8 mouse cellular contexts compared by ENCODE assay signal in the genomic region with DNA sequence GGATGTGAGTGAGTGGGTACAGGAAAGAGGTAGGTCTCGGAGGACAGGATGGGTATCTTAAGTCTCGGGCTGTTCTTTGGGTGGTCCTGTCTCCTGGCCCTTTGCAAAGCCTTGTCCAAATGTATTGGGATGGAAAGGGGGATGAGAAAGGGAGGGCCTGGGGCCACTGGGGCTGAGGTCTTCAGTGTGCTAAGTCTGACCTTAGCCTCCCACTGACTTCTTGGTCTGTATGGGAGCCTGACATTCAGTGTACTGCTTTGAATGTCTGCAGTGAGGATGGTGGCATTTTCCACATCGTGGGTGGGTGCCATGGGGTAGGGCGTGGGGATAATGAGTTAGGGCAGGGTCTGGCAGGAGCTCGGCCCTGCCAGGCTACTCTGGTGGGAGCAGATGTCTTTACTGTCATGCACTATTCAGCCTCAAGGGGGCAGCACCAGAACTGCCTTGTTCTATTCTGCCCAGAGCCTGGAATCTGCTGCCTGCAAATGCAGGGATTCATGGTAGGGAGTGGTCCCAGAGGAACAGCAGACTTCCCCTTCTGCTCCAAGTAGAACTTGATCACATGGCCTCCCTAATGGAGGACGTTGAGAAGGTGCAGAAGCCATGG. TPM values are rescaled to one million over a fixed set of nuclear protein-coding genes. Genes with fewer than 3 reads are reported as not detected.
DNase-seq lines count a peak whose midpoint lies in the region; ATAC-seq and TF ChIP-seq lines count a peak whose summit lies in the region.
"Had no signal": no experiment of that assay in that cellular context is flagged by ENCODE, and none has a peak within 500 bp of the region (broad histone marks: within the 10 kb centered on the region; RNA-seq: fewer than 3 reads in every experiment).

No protein-coding gene starts in this region.

- no peaks in the 10 kb centered on the region for H3K9me3 ChIP-seq in forebrain, embryonic 13.5 days (replicated peaks)

- H3K4me3 ChIP-seq in forebrain, embryonic 13.5 days: no peak overlapping the region
- H3K4me3 ChIP-seq in left cerebral cortex, adult 2 months: no peak overlapping the region
- H3K4me3 ChIP-seq in small intestine, adult 2 months (ENCODE audit: low read depth, low read length): no peak overlapping the region

- H3K4me2 ChIP-seq in forebrain, embryonic 13.5 days: no peak overlapping the region

- peak; percentile 46 for DNase-seq in Muller cell, postnatal 12 days (ENCODE audit: inconsistent ontology term)
- DNase-seq in c-Kit-negative CD71-positive TER-119-positive erythroid progenitor cells, embryonic 14.5 days (ENCODE audit: low read depth, low spot score): peak; percentile 11
- DNase-seq in induced T-regulatory cell, adult 2 months (ENCODE audit: low read depth): peak; percentile 68
- peak; percentile 65 to 83 for DNase-seq in left cerebral cortex, adult 2 months (ENCODE audit: extremely low spot score in 1 of 2, low spot score in 2 of 2)
- DNase-seq in mesoderm, embryonic 11.5 days (ENCODE audit: low read depth, low spot score): peak; percentile 78

- H3K36me3 ChIP-seq in forebrain, embryonic 13.5 days (ENCODE audit: poor library complexity, severe bottlenecking): no peaks in the 10 kb centered on the region
- H3K36me3 ChIP-seq in small intestine, adult 2 months (ENCODE audit: control insufficient read depth, insufficient read depth, low read length): no peaks in the 10 kb centered on the region; the same call in 1 of the 2 replicates

- no peak overlapping the region for H3K27ac ChIP-seq in forebrain, embryonic 13.5 days
- no peak overlapping the region for H3K27ac ChIP-seq in left cerebral cortex, adult 2 months
- no peak overlapping the region for H3K27ac ChIP-seq in small intestine, adult 2 months (ENCODE audit: insufficient read depth, low read depth, low read length)

- peak; percentile 93 for TF ChIP-seq CTCF in left cerebral cortex, adult 2 months (IDR thresholded peaks at IDR 0.05)
- TF ChIP-seq CTCF in small intestine, adult 2 months (IDR thresholded peaks at IDR 0.05; ENCODE audit: extremely low read depth, insufficient read length, insufficient replicate concordance, low read depth, low read length): peak; percentile 47; the same call in 1 of the 2 replicates

- intact Hi-C loops in left cerebral cortex, adult 2 months (cut with DNase I): loop anchor here (2.0 to 5.0 kb wide), 3 partner anchors 476 to 586 kb away; no protein-coding TSS in a partner anchor

- 0 out of 2 replicates have a peak, but pooled peaks cover 2% of the 10 kb centered on the region for H3K27me3 ChIP-seq in forebrain, embryonic 13.5 days
- no peaks in the 10 kb centered on the region for H3K27me3 ChIP-seq in small intestine, adult 2 months (ENCODE audit: control insufficient read depth, insufficient read depth, low read length)

- H3K9ac ChIP-seq in forebrain, embryonic 13.5 days: no peak overlapping the region

- 40% methylated on average over 6 of the region's 6 CpGs for WGBS in forebrain, embryonic 13.5 days
- WGBS in small intestine, adult 2 months: 43% methylated on average over 6 of the region's 6 CpGs

- no peaks in the 10 kb centered on the region for H3K4me1 ChIP-seq in forebrain, embryonic 13.5 days
- no peaks in the 10 kb centered on the region for H3K4me1 ChIP-seq in small intestine, adult 2 months (ENCODE audit: control insufficient read depth, insufficient read depth, insufficient read length, low read length)

- TF ChIP-seq POLR2A in small intestine, adult 2 months (IDR thresholded peaks at IDR 0.05; ENCODE audit: low read depth, low read length): no peak

- peak; percentile 82 for ATAC-seq in forebrain, embryonic 13.5 days

RNA-seq across cellular contexts. Expression of gene Foxi1, which starts 21.0 kb away (rescaled TPM):
- not detected in 2 replicates for polyA plus RNA-seq in forebrain, embryonic 13.5 days (2015; fragmentation: Nextera tagmentation; extraction: Ambion mirVana)
- total RNA-seq in left cerebral cortex, adult 2 months (2021): under 1 TPM; 0.14 TPM
- polyA plus RNA-seq in small intestine, adult 2 months (2012; rRNA removed): not detected in 2 replicates
- polyA plus RNA-seq: large intestine, adult 2 months had no signal

Comparison
In these comparisons a context has a peak if more than half of its experiments do, and no peak if none do; other contexts are left out.
1. DNase-seq: peak in every context shown above with its lines; median percentile 78 in mesoderm, embryonic 11.5 days; 74 in left cerebral cortex, adult 2 months; 68 in induced T-regulatory cell, adult 2 months; 46 in Muller cell, postnatal 12 days; 11 in c-Kit-negative CD71-positive TER-119-positive erythroid progenitor cells, embryonic 14.5 days.